Mouse (Mus musculus) left cerebral cortex, postnatal 25 days (tissue): Measurements from ENCODE around the gene Ubr1. TPM values are rescaled to one million over a fixed set of nuclear protein-coding genes. Genes with fewer than 3 reads are reported as not detected.
A peak's percentile ranks its signal among the peaks of the same experiment; 100 is the strongest.

Experiments
- DNase-seq, 2 experiments: peaks; one replicate each; pipeline ENCODE4 v3.0.0; 2022; ENCODE audit warnings: low spot score in 2 of 2, mixed read lengths in 1 of 2
- intact Hi-C: fragments of 180-260 bp; cut with DNase I; formaldehyde crosslinking; loops from one replicate; pipeline ENCODE4 v1.15.1; 2025
- microRNA-seq, 2 experiments: library from miRNA; unstranded; fragments of <30 nt; microRNA quantifications; one replicate each; pipeline ENCODE4 v1.2.0; 2022
- total RNA-seq, 2 experiments: library from RNA; stranded (reverse); gene quantifications; 2 replicates each; pipeline ENCODE4 v1.2.3; 2021

The Ubr1 gene
- total RNA-seq, 2 experiments from 2014 or later = 39.3 to 43.0 TPM

DNA sequence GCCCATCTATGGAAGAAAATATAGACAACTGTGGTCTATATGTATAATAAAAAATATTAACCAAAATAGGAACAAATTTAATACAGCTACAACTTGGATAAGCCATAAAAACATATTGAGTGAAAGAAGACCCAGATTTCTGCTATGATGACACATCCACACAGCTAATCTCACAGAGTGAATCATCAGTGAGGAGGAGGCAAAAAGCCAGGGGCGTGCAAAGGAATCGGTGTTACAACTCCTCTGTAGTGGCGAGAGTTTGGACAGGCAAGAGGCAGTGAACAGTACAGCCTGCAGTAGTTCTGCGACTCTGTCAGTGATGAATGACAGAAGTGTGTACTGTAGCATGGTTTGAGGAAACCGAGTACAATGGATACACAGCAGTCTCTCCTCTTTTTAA lies 103.2 kb downstream of the Ubr1 start:
- intact Hi-C loops = no loop called here
- DNase-seq = peak in 1 of 2 experiments; percentile 87

DNA sequence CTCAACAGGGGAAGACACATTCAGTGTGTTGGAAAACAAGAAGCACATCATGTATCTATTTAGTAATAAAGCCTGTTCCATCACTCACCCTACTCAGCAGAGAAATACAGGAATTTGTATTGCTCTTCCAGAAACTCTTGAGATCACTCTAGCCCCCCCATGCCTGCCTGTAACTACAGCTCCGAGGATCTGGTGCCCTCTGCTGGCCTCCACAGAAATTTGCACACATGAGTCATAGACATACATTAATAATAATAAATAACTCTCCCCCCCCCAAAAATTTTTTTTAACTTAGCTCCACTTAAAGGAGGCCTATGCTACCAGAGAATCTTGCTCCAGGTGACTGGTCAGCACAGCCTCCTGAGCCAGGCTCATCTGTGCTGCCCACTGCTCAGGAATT lies 104.0 kb downstream of the Ubr1 start:
- intact Hi-C loops = no loop called here
- DNase-seq = peak in 1 of 2 experiments; percentile 32

DNA sequence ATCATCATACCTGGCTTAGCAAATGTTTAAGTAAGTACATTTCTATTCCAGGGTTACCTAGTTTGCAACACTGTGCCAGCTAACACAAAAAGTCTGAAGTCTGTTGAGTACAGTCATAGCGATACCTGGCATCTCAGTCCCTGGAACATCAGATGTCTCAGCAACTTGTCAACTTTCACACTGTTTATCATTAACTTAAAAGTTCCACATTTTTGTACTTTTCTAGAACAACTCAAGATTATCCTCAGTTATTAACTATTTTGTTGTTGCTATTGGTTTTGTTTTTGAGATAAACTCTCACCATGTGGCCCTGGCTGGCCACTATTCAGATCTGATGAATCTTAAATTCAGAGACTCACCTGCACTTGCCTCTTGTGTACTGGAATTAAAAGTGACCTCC lies 107.1 kb downstream of the Ubr1 start:
- DNase-seq = no peak
- intact Hi-C loops = no loop called here

DNA sequence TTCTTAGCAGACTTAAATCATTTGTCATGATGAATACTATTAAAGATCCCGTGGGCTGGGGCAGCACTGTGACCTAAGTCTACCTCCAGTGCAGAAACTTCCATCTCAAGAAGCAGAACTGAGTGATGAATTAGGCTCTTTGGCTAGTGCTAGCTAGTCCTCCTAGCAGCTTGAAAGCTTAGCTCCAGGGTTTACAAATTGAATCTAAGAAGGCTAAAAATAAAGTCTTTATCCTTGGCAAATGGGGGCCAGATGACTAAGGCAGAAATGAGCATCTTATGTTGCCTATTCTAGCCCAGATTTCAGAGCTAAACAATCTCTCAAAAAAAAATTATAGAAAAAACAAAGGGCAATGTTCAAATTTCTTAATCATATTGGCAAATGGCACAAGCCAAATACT lies 109.8 kb downstream of the Ubr1 start:
- peak in 1 of 2 experiments; percentile 19 for DNase-seq
- intact Hi-C loops = no loop called here

DNA sequence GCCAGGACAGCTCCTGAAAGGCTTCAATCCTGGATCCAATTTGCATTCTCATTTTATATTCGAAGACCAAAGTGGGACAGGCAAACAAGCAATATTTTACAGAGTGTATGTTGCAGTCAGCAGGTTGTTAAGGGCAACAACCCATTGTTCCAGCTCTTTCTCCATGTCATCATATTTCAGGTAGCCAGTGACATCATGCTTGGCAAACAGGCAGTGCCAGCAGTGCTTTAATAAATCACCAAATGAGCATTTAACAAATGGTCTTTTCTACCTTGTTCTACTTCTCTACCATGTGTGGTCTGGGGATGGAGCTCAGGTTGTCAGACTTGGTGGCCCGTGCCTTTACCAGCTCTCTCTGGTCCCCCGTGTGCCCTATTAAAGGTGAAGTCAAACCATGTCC lies 112.4 kb downstream of the Ubr1 start:
- intact Hi-C loops = no loop called here
- no peak for DNase-seq

DNA sequence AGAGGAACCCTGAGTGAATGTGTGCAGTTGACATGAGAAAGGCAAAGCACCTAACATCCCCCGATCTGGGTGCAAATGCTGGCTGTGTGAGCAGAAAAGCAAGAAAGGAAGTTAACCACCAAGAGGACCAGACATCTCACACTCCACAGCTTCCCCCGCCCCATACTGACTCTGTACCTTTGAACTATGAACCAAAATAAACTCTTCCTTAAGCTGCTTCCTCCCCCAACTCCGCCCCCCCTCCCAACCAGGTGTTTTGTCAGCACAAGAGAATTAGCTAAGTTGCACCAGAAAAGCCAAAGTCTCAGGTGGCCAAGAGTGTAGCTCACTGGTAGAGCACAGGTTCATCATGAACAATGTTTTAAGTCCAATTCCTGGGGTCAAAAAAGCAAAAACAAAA lies 117.4 kb downstream of the Ubr1 start:
- intact Hi-C loops = no loop called here
- DNase-seq = no peak

DNA sequence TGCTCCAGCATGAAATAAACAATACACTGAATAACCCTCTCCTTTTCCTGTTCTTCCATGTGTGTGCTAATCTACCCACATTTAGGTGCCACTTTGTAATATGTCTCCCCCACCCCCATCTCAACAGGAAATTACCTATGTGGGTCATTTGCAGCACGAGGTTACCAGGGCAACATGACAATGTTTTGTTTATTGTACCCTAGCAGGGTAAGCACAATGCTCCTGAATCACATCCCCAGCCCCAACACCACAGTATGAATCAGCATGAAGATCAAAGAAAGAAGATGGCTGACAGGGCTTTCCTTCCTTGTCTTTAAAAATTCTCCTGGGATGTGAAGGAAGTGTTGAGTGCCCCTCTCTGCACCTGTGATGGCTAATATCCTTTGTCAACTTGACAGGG lies 117.9 kb downstream of the Ubr1 start:
- intact Hi-C loops = no loop called here
- DNase-seq = no peak

DNA sequence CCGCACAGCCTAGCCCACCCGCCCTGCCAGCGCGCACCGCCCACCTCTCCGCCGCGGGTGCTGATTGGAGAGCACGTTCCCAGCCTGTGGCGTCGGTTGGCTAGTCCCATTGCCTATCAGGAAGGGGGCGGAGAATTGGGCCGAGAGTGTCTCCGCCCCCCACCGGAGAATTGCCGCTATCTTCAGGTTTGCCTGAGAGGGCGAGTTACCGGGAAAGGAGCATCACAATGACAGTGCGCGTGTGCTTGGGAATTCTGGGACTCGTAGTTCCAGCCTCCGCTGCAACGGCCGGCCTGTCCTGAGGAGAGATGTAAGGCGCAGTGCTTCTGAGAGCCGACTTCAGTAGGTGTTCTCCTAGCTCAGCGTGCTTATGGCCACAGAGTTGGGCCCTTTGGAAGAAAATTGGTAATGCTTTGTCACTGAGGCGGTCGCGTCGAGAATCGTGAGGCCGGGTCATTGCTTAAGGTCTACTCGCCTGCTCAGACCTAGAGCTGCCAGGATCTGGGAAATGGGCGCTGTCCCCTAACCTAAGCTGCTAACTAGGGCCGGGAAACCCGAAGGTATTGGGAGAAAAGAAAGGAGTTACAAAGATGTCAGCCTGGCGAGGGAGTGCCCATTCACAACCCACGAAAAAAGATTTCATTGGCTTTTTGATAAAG lies 120.0 kb downstream of the Ubr1 start, which contains the start of gene Ttbk2:
Ttbk2 (minus strand) TSS at position 181 of the 659 bp plus-strand sequence.
- DNase-seq = peak; percentile 99
- intact Hi-C loops = loop anchor here (2.0 kb wide), 1 partner anchor 120 kb away; no protein-coding TSS in a partner anchor

DNA sequence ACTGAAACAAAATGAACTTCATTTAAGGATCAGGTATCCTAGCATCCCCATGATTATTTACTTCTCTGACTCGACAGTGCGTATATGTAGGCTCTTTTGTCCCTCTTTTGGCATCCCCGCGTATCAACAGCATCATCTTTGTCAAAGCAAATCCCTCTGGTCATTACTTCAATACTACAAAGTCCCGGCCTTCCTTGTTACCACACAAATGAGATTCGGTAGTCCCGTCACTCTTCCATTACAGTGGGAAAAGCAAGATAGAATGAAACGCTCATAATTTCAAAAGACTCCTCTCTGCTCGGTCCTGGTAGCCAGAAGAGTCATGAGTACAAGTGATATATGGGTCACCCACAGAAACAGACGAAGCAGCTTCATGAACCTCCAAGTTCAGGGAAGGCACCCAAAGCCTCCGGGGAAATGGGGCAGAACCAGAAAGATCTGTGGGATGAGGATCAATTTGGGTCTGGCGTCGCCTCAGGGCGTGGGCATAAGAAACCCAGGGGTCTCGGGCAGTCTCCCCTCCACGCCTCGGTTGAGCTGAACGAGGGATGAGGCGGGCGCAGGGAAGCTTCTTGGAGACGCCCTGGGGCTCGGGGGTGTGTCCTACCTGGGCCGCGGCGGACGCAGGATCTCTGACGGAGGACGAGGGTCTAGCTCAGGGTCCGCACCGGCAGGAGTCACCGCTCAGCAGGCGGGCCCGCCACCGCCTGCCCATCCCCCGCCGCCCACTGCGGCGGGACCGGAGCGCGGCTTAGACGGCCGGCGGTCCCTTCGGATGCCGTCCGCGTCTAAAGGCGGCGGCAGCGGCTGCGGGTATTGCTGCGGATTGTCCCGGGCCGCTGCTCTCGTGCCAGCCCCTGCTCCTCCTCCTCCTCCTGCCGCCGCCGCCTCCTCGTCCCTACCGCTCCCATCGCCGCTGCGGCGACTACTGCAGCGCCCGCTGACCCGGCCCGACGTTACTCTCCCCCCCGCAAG lies 120.8 kb downstream of the Ubr1 start, which contains the start of gene Cdan1:
Cdan1 (minus strand) TSS at position 680 of the 975 bp plus-strand sequence.
- DNase-seq = peak; percentile 47 to 56
- intact Hi-C loops = loop anchor here (2.0 kb wide), 1 partner anchor 119 kb away; no protein-coding TSS in a partner anchor

DNA sequence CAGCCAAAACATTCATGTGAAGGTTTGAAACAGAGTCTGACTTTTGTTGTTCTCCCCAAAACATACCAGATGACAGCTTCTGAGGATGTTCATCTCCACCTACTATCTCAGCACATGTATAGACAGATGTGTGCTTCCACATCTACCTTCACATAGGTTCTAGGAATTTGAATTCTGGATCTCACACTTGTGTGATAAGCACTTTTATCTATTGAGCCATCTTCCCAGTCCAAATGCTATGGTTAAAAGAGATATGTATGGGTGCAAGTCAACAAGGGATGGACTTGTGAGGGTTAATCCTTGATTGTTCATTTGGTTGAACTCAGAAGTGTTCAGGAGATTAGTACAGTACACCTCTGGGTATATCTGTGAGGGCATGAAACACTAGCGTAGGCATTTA lies 125.2 kb downstream of the Ubr1 start:
- intact Hi-C loops = no loop called here
- DNase-seq = no peak

DNA sequence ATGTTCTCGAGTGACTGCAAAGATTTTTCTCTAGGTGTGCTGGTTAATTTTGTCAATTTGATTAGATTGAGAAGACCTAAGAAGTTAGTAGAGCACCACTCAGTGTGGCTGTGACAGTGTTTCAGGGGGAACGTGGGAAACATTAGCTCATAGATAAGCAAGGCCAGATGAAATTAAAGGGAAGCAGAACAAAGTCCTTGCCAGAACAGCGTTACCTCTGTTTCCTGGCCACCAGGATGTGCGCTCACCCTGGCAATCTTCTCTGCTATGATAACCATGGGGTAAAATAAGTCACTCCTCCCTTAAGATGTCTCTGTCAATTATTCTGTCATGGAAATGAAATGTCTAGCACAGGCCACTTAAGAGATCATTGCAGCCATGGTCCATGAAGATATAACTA lies 126.5 kb downstream of the Ubr1 start:
- intact Hi-C loops = no loop called here
- no peak for DNase-seq

DNA sequence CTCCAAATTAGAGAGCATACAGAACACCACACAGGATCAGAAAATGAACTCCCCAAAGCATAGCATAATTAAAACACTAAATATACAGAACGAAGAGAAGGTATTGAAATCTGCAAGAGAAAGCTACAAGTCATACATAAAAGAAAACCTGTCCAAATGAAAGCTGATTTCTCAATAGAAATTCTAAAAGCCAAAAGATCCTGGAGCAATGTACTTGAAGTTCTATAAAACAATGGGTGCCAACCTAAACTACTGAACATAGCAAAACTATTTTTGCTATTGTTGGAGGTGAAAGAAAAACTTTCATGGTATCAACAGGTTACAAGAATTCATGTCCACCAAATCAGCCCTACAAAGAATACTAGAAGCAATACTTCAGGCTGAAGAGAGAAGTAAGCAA lies 129.3 kb downstream of the Ubr1 start:
- DNase-seq = no peak
- intact Hi-C loops = no loop called here

DNA sequence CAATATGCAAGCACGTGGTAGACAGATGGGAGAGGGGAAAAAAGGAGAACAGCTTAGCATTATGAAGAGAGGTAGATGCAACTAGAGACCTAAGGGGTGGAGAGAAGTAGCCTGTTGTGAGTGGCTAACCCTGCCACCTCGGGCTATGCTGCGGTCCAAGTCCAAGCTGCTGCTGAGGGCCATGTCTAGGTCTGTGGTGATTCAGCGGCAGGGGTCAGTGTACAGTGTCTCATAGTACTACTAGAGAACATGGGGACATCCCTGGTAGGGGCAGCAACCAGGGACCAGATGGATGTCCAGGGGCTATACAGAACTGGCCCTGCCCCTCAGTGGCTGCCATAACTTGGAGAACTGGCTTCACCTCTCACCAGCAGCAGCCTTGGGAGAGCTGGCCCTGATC lies 135.3 kb downstream of the Ubr1 start:
- no peak for DNase-seq
- intact Hi-C loops = no loop called here

DNA sequence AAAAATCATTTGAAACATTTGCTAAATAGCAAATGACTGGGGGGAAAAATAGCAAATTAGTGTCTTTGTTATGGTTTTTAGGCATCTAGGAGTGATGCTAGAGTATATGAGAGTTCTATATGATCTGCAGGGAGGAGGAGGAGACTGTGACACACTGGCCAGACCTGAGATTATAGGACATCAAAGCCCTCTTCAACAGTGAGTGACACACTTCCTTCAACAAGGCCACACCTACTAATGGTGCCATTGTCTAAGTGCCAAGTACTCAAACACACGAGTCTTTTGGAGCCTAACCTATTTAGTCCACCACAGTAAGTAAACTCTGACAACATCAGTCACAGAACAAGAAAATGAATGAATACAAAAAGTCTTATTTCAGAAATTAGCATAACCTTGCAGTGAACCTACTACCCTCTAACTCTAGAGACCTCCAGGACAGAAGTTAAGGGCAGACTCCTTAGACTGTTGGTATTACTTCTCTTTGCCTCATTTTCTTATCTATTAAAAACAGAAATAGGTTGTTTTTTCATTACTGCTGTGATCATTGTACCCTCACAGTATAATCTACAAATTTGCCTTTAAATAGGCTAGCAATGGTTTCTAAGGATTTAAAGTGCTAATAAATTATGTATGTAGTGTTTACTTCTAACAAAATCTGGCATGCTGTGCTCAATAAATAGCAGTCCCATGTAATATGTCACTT lies 143.4 kb downstream of the Ubr1 start:
- DNase-seq = no peak
- intact Hi-C loops = no loop called here

Small RNA genes lying within 50 kb of the gene (microRNA-seq; reads per million reads assigned to microRNA genes)
- 0 reads per million in 2 experiments for gene Gm44325

Other genes starting within 250 kb of the Ubr1 start
- gene Cdan1, start 120.6 kb downstream of the Ubr1 start, total RNA-seq = 10 to 100 TPM; 24.1 to 26.6 TPM
- 10 to 100 TPM; 87.8 to 88.5 TPM for gene Ttbk2, start 120.1 kb downstream of the Ubr1 start, total RNA-seq
- 10 to 100 TPM; 24.7 to 27.3 TPM for gene Tmem62, start 6.3 kb upstream of the Ubr1 start, total RNA-seq
- gene Ccndbp1, start 37.7 kb upstream of the Ubr1 start, total RNA-seq = 10 to 100 TPM; 54.9 to 56.9 TPM
- gene Epb42, start 66.4 kb upstream of the Ubr1 start, total RNA-seq = not detected
- gene Tgm5, start 115.1 kb upstream of the Ubr1 start, total RNA-seq = not detected
- under 1 TPM in 1 of 2 experiments, not detected in 1; 0.16 TPM for gene Tgm7, start 139.1 kb upstream of the Ubr1 start, total RNA-seq
- 10 to 100 TPM; 20.0 to 22.1 TPM for gene Adal, start 169.7 kb upstream of the Ubr1 start, total RNA-seq
- 1 to 10 TPM; 7.9 to 8.1 TPM for gene Lcmt2, start 169.9 kb upstream of the Ubr1 start, total RNA-seq
- gene Tubgcp4, start 199.9 kb upstream of the Ubr1 start, total RNA-seq = 10 to 100 TPM; 44.7 to 49.4 TPM
- gene Zscan29, start 200.4 kb upstream of the Ubr1 start, total RNA-seq = 1 to 10 TPM; 6.5 to 7.1 TPM